Mouse (Mus musculus): ENCODE measurements around the gene Gm21760.
"Not testable (repeated sequence)": the region's sequence is repeated elsewhere in the genome, so short reads cannot be mapped to it uniquely, and the experiment has no call there.

Gm21760 gene

DNA sequence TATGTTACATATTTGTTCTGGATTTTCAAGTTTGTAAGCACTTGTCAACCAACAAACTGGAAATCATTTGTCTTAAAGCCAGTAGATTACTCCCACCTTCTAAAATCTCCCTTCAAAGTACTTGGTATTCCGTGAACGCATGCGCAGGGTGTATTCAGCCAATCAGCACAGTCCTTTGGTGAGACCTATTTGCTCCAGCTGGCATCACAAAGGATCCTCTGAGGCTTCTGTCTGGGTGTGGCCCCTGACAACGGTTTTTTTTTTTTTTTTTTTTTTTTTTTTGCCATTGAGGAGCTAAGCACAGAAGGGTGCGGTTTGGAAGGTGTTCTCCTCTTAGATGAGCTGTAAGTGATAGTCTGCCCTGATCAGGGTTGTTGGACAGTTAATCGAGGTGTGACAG, at the start of gene Gm21760:
TSS of gene Gm21760 (plus strand) at position 301 of the 400 bp plus-strand sequence.
- not testable (repeated sequence) for DNase-seq (ENCODE audit: low read depth, low spot score)
